Mouse (Mus musculus) heart, adult 2 months (tissue): ENCODE results near the gene Zbtb7b.

ENCODE experiments used
- CTCF ChIP-seq: fragments of 200-600 bp; IDR thresholded peaks from 2 replicates; pipeline ENCODE4 v1.8.1; 2022; ENCODE audit warnings: antibody characterized with exemption, mild to moderate bottlenecking, moderate library complexity
- EP300 ChIP-seq: fragments of 200-500 bp; IDR thresholded peaks from 2 replicates; pipeline ENCODE4 v1.6.1; 2011; ENCODE audit warnings: low read depth, low read length, control low read depth; ENCODE audit not compliant: insufficient read depth
- POLR2A ChIP-seq: fragments of 200-500 bp; IDR thresholded peaks from 2 replicates; pipeline ENCODE4 v1.6.1; 2011; ENCODE audit warnings: mild to moderate bottlenecking, low read depth, low read length, control low read depth; ENCODE audit not compliant: insufficient read depth

DNA sequence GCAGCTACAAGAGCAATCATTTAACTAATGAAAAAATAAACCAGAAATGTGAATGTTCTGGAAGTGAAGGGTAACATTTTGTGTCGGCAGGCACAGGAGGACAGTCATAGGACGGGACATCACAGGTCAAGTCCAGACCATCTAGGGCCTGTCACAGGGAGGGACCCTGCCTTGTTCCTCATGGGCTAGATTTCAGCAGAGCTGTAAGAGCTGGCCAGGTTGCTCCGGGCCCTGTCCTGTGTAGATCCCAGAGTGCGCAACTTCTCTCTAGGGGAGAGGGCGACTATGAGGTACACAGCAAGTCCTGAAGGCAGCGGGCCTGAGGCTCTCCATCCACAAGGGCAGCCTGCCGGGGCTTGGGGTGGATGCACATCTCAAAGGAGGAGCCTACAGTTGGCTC, 32.9 kb downstream of the Zbtb7b start, which contains the start of gene Dcst2:
- TF ChIP-seq POLR2A (no peak), EP300 (no peak), CTCF (no peak)
